Mouse (Mus musculus): ENCODE measurements around the gene Cox6b2. TPM values are rescaled to one million over a fixed set of nuclear protein-coding genes. Genes with fewer than 3 reads are reported as not detected.

Cox6b2 gene
- polyA plus RNA-seq, 1 experiment from 2014 or later, result 64.1 TPM

GRCm38 (mm10) chr7:4702334-4702733 lies 50.6 kb downstream of the Cox6b2 start:
- H3K4me3 ChIP-seq, result no peak overlapping the region
- H3K9me3 ChIP-seq, result no peaks in the 10 kb centered on the region
- H3K9ac ChIP-seq, result no peak overlapping the region
- H3K27ac ChIP-seq, result no peak overlapping the region
- no peaks in the 10 kb centered on the region for H3K4me1 ChIP-seq
- no peaks in the 10 kb centered on the region for H3K27me3 ChIP-seq
- WGBS, result 48% methylated on average over 8 of the region's 8 CpGs
- no peak for ATAC-seq (ENCODE audit: borderline replicate concordance, extremely low read depth, low FRiP score, low TSS enrichment)
- peaks cover 38% of the 10 kb centered on the region for H3K36me3 ChIP-seq
- no peak overlapping the region for H3K4me2 ChIP-seq

Other genes starting within 250 kb of the Cox6b2 start
- gene Tnnt1, start 236.7 kb downstream of the Cox6b2 start, polyA plus RNA-seq (2015; fragmentation: Nextera tagmentation; extraction: Ambion mirVana), result 13.4 and 23.1 TPM in 2 replicates
- gene Tnni3, start 228.9 kb downstream of the Cox6b2 start, polyA plus RNA-seq (2015; fragmentation: Nextera tagmentation; extraction: Ambion mirVana), result 79.8 and 114 TPM in 2 replicates
- 2.9 and 3.2 TPM in 2 replicates for gene Dnaaf3, start 220.6 kb downstream of the Cox6b2 start, polyA plus RNA-seq (2015; fragmentation: Nextera tagmentation; extraction: Ambion mirVana)
- gene Syt5, start 205.6 kb downstream of the Cox6b2 start, polyA plus RNA-seq (2015; fragmentation: Nextera tagmentation; extraction: Ambion mirVana), result 4.8 and 5.7 TPM in 2 replicates
- gene Ptprh, start 149.1 kb downstream of the Cox6b2 start, polyA plus RNA-seq (2015; fragmentation: Nextera tagmentation; extraction: Ambion mirVana), result not detected in 2 replicates
- 0.76 and 1.00 TPM in 2 replicates for gene Tmem86b, start 121.7 kb downstream of the Cox6b2 start, polyA plus RNA-seq (2015; fragmentation: Nextera tagmentation; extraction: Ambion mirVana)
- 9.0 and 9.2 TPM in 2 replicates for gene Ppp6r1, start 94.1 kb downstream of the Cox6b2 start, polyA plus RNA-seq (2015; fragmentation: Nextera tagmentation; extraction: Ambion mirVana)
- gene Hspbp1, start 68.0 kb downstream of the Cox6b2 start, polyA plus RNA-seq (2015; fragmentation: Nextera tagmentation; extraction: Ambion mirVana), result 99.4 and 99.6 TPM in 2 replicates
- 0.87 and 1.1 TPM in 2 replicates for gene Brsk1, start 62.5 kb downstream of the Cox6b2 start, polyA plus RNA-seq (2015; fragmentation: Nextera tagmentation; extraction: Ambion mirVana)
- gene Tmem150b, start 27.8 kb downstream of the Cox6b2 start, polyA plus RNA-seq (2015; fragmentation: Nextera tagmentation; extraction: Ambion mirVana), result 0.07 and 0.10 TPM in 2 replicates
- gene Kmt5c, start 13.0 kb downstream of the Cox6b2 start, polyA plus RNA-seq (2015; fragmentation: Nextera tagmentation; extraction: Ambion mirVana), result 53.9 and 60.3 TPM in 2 replicates
- not detected in 2 replicates for gene Fam71e2, start 18.2 kb upstream of the Cox6b2 start, polyA plus RNA-seq (2015; fragmentation: Nextera tagmentation; extraction: Ambion mirVana)
- gene Il11, start 29.8 kb upstream of the Cox6b2 start, polyA plus RNA-seq (2015; fragmentation: Nextera tagmentation; extraction: Ambion mirVana), result 0.19 and 0.26 TPM in 2 replicates
- 0.57 and 0.76 TPM in 2 replicates for gene Tmem190, start 29.8 kb upstream of the Cox6b2 start, polyA plus RNA-seq (2015; fragmentation: Nextera tagmentation; extraction: Ambion mirVana)
- 20.8 and 21.4 TPM in 2 replicates for gene Tmem238, start 36.6 kb upstream of the Cox6b2 start, polyA plus RNA-seq (2015; fragmentation: Nextera tagmentation; extraction: Ambion mirVana)
- gene Rpl28, start 39.8 kb upstream of the Cox6b2 start, polyA plus RNA-seq (2015; fragmentation: Nextera tagmentation; extraction: Ambion mirVana), result 314 and 334 TPM in 2 replicates
- gene Ube2s, start 59.5 kb upstream of the Cox6b2 start, polyA plus RNA-seq (2015; fragmentation: Nextera tagmentation; extraction: Ambion mirVana), result 409 and 411 TPM in 2 replicates
- 0.94 and 1.3 TPM in 2 replicates for gene Shisa7, start 91.6 kb upstream of the Cox6b2 start, polyA plus RNA-seq (2015; fragmentation: Nextera tagmentation; extraction: Ambion mirVana)
- gene Isoc2b, start 117.2 kb upstream of the Cox6b2 start, polyA plus RNA-seq (2015; fragmentation: Nextera tagmentation; extraction: Ambion mirVana), result 10.6 and 12.3 TPM in 2 replicates
- 0.63 and 0.81 TPM in 2 replicates for gene Isoc2a, start 124.1 kb upstream of the Cox6b2 start, polyA plus RNA-seq (2015; fragmentation: Nextera tagmentation; extraction: Ambion mirVana)
- 0.16 TPM in 1 of 2 replicates, not detected in the other for gene Gm36210, start 153.4 kb upstream of the Cox6b2 start, polyA plus RNA-seq (2015; fragmentation: Nextera tagmentation; extraction: Ambion mirVana)
- gene Zfp628, start 162.1 kb upstream of the Cox6b2 start, polyA plus RNA-seq (2015; fragmentation: Nextera tagmentation; extraction: Ambion mirVana), result 3.2 and 3.4 TPM in 2 replicates
- gene Nat14, start 168.9 kb upstream of the Cox6b2 start, polyA plus RNA-seq (2015; fragmentation: Nextera tagmentation; extraction: Ambion mirVana), result 2.8 and 3.7 TPM in 2 replicates
- 1.6 and 2.2 TPM in 2 replicates for gene Ssc5d, start 172.7 kb upstream of the Cox6b2 start, polyA plus RNA-seq (2015; fragmentation: Nextera tagmentation; extraction: Ambion mirVana)
- 0.39 and 1.2 TPM in 2 replicates for gene Sbk2, start 211.3 kb upstream of the Cox6b2 start, polyA plus RNA-seq (2015; fragmentation: Nextera tagmentation; extraction: Ambion mirVana)
- 0.52 and 0.77 TPM in 2 replicates for gene Sbk3, start 218.1 kb upstream of the Cox6b2 start, polyA plus RNA-seq (2015; fragmentation: Nextera tagmentation; extraction: Ambion mirVana)
- gene Zfp579, start 243.1 kb upstream of the Cox6b2 start, polyA plus RNA-seq (2015; fragmentation: Nextera tagmentation; extraction: Ambion mirVana), result 31.5 and 32.0 TPM in 2 replicates

Measured in lung, embryonic 15.5 days (tissue).